Mouse (Mus musculus) G1E (cell line): ENCODE results near the gene Suv39h1. TPM values are rescaled to one million over a fixed set of nuclear protein-coding genes. Genes with fewer than 3 reads are reported as not detected.
A peak's percentile ranks its signal among the peaks of the same experiment; 100 is the strongest.

Experiments
- ATAC-seq: 2 replicates; pipeline ENCODE4 v1.8.0; 2016; ENCODE audit warnings: mild to moderate bottlenecking; ENCODE audit not compliant: insufficient number of reproducible peaks, poor library complexity, low FRiP score, severe bottlenecking; ENCODE audit errors: extremely low read depth
- DNase-seq: peaks from one replicate; pipeline ENCODE4 v3.0.0; 2012; ENCODE audit warnings: low spot score
- H3K27me3 ChIP-seq: 2 replicates; pipeline ENCODE4 v1.6.1; 2012; ENCODE audit warnings: mild to moderate bottlenecking, low read length, inconsistent platforms; ENCODE audit not compliant: insufficient read depth
- H3K36me3 ChIP-seq: replicated peaks from 2 replicates; pipeline ENCODE3; 2012; ENCODE audit warnings: mild to moderate bottlenecking, inconsistent platforms
- H3K4me1 ChIP-seq: 2 replicates; pipeline ENCODE4 v1.6.1; 2012; ENCODE audit warnings: low read depth, low read length, inconsistent platforms, mixed read lengths; ENCODE audit not compliant: insufficient read depth
- H3K4me3 ChIP-seq: 2 replicates; pipeline ENCODE4 v1.5.1; 2012; ENCODE audit warnings: low read depth, mild to moderate bottlenecking, inconsistent platforms, low read length, moderate library complexity, mixed read lengths
- H3K9me3 ChIP-seq: replicated peaks from 2 replicates; pipeline ENCODE4 v1.6.1; 2012; ENCODE audit warnings: inconsistent platforms
- CTCF ChIP-seq: IDR thresholded peaks from 2 replicates; pipeline ENCODE4 v1.5.1; 2012; ENCODE audit warnings: low read depth, low read length, inconsistent platforms, mixed read lengths
- GATA1 ChIP-seq: IDR thresholded peaks from 2 replicates; pipeline ENCODE4 v1.6.1; 2012; ENCODE audit warnings: borderline replicate concordance, low read length, inconsistent platforms, mixed read lengths
- GATA2 ChIP-seq: IDR thresholded peaks from 2 replicates; pipeline ENCODE4 v1.6.1; 2012; ENCODE audit warnings: low read depth, low read length, inconsistent platforms, borderline replicate concordance
- POLR2AphosphoS5 ChIP-seq: IDR thresholded peaks from 2 replicates; pipeline ENCODE4 v1.6.1; 2012; ENCODE audit warnings: low read depth, low read length, inconsistent platforms; ENCODE audit not compliant: insufficient replicate concordance
- TAL1 ChIP-seq: conservative IDR thresholded peaks from 2 replicates; pipeline ENCODE4 v1.6.1; 2012; ENCODE audit warnings: low read depth, low read length, inconsistent platforms, mixed read lengths
- polyA plus RNA-seq: library from polyadenylated mRNA; stranded (reverse); fragments of >175 nt; gene quantifications from 2 replicates; pipeline ENCODE4 v1.2.3, GENCODE M21; 2012
- total RNA-seq, 2 experiments: library from RNA; stranded (forward) in 1 of 2; stranded (reverse) in 1 of 2; fragments of 200-1000 nt in 1 of 2; fragments of >200 nt in 1 of 2; fragmentation: Nextera tagmentation in 1 of 2; gene quantifications; 2 replicates each; pipeline ENCODE4 v1.2.3; 2014 to 2017

Gene Suv39h1
- total RNA-seq (2014; fragmentation: Nextera tagmentation) = 64.5 and 66.6 TPM in 2 replicates
- total RNA-seq (2017) = 69.7 and 70.5 TPM in 2 replicates
- polyA plus RNA-seq = 15.0 and 23.6 TPM in 2 replicates

DNA sequence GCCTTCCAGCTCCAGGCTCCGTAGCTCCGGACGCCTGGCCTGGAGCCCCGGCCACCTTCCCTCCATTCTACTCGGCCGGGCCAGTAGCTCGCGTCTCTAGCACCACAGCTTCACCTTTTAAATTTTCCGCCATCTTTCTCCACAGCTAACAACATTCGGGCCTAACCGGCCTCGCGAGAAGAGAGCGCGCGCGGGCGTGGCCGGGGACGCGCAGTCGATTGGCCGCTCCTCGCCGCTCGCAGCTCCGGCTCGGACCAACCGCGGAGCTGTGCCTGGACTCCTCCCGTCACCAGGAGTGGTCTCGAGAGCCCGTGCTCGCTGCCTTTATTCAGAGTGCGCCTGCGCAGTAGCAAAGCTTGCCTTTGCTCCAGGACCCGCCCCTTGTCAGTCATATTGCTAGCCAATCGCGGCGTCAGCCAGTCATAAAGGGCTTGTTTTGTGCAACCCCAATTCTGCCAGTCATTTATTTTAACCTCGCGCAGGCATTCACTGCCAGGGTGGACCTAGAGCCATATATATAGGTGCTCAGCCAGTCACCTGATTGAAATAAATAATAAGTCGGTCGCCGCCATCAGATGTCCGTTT is at the start of gene Suv39h1:
Gene Suv39h1 (minus strand): TSS at position 331 of the 585 bp plus-strand sequence.
- H3K27me3 ChIP-seq = no peaks in the 10 kb centered on the region
- H3K36me3 ChIP-seq = peaks cover 30% of the 10 kb centered on the region
- peaks cover 23% of the 10 kb centered on the region for H3K4me1 ChIP-seq
- peak within 1 kb of the TSS; percentile 74 for H3K4me3 ChIP-seq
- ATAC-seq (peak; percentile 90), DNase-seq (peak; percentile 66)
- H3K9me3 ChIP-seq = no peaks in the 10 kb centered on the region
- TF ChIP-seq POLR2AphosphoS5 = no peak
- TF ChIP-seq TAL1 = no peak
- TF ChIP-seq CTCF = no peak
- TF ChIP-seq GATA2 = no peak
- no peak for TF ChIP-seq GATA1

DNA sequence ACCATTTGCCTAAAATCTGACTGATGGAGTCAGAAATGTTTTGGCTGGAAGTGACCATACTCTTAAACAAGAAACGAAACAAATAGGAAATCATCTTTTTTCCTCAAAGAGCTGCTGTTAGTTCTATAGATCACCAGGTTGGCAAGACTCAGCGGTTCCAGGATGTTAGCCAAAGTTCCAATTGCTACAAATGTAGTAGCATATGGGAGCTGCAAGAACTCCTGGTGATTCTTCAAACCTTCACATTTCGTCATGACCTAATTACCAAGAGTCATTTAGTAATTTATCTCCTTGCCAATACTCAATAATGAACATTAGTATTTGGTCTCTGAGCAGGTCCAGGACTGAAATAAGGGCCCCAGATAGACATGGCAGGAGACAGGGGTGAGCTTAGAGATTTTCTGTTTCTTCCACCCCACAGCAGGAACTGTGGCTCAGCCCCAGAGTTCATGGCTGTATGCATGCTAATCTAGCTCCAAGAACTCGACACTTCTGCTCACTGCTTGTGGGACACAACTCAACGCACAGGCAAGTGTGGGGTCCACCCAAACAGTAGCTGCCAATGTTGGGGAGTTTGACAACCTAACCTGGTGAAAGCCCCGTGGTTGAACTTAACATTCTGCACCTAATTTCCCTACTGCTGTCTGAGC is 49.4 kb upstream of the Suv39h1 start:
- Histone ChIP-seq H3K4me1 (0 out of 2 replicates have a peak, but pooled peaks cover 2% of the 10 kb centered on the region), H3K4me3 (no peak overlapping the region), H3K36me3 (peaks cover 64% of the 10 kb centered on the region), H3K9me3 (no peaks in the 10 kb centered on the region), H3K27me3 (no peaks in the 10 kb centered on the region)
- DNase-seq = no peak
- ATAC-seq = no peak
- TF ChIP-seq TAL1 (no peak), GATA2 (no peak), POLR2AphosphoS5 (no peak), CTCF (no peak), GATA1 (no peak)

DNA sequence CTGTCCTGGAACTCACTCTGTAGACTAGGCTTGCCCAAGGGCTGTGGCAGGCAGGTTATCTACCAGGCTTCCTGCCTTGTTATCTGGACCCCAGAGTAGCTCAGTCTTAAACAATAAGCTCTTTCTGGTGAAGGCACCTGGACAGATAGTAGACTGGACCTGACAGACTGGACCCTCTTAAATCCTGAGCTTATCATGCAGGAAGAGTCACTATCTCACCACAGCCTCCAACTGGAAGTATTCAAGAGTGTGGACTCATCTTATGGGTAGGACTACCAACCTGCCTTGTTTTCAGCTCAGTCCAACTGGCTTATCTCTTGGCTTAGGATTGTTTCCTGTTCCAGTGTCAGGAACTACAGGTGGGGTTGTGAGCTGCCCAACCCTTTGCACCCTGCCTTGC is 42.7 kb upstream of the Suv39h1 start:
- Histone ChIP-seq H3K27me3 (no peaks in the 10 kb centered on the region), H3K9me3 (no peaks in the 10 kb centered on the region), H3K36me3 (peaks cover 9% of the 10 kb centered on the region), H3K4me1 (peaks cover 5% of the 10 kb centered on the region), H3K4me3 (no peak overlapping the region)
- TF ChIP-seq CTCF (no peak), GATA1 (no peak), GATA2 (no peak), POLR2AphosphoS5 (no peak), TAL1 (no peak)
- ATAC-seq (no peak), DNase-seq (no peak)

GRCm38 (mm10) chrX:8115275-8115674 is 40.7 kb upstream of the Suv39h1 start:
- Histone ChIP-seq H3K4me3 (no peak overlapping the region), H3K27me3 (no peaks in the 10 kb centered on the region), H3K36me3 (peaks cover 5% of the 10 kb centered on the region), H3K4me1 (peaks cover 5% of the 10 kb centered on the region), H3K9me3 (no peaks in the 10 kb centered on the region)
- DNase-seq (no peak), ATAC-seq (no peak)
- TF ChIP-seq CTCF (no peak), GATA2 (no peak), TAL1 (no peak), POLR2AphosphoS5 (no peak), GATA1 (no peak)

DNA sequence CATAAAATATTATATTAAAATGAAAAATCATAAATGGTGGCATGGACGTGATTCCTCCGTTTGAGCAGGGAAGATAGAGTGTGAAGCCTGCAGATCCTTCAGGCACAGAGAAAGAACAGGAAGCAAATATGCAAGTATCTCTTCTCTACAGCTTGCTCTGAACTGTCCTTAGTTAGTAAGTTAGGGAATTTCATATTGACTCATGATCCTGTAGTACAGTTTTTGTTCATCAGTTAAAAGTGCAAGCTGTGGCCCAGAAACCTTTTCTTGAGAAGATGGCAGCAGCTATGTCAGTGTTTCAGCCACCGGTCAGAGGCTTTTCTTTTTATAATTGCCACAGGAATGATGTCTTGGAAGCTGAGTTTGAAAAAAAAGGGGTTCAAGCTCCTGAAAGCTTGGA is 30.5 kb upstream of the Suv39h1 start:
- no peaks in the 10 kb centered on the region for H3K9me3 ChIP-seq
- TF ChIP-seq CTCF (no peak), GATA2 (no peak)
- H3K36me3 ChIP-seq = no peaks in the 10 kb centered on the region
- DNase-seq (no peak), ATAC-seq (no peak)
- no peaks in the 10 kb centered on the region for H3K27me3 ChIP-seq
- H3K4me1 ChIP-seq = peaks cover 24% of the 10 kb centered on the region
- no peak overlapping the region for H3K4me3 ChIP-seq

DNA sequence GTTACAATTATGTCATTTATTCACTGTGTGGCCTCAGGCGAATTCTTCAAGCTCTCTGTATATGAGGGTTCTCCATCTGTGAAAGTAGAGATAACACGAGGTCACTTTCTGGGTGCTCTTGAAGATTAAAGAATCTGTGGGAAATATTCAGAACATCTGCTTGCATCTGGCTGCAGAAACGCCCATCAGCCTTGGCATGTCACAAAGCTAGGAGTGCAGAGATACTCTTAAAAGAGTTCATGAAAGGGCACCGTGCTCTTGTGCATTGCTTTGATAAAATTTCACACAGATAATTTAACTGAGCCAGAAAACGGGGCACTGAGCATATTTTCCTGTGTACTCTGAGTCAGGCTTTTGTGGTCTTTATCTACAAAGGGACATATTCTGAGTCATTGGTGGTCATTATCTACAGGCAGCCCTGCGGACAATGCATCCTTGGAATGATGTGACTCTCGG is 27.7 kb upstream of the Suv39h1 start:
- TF ChIP-seq TAL1 = peak; percentile 88
- no peak for TF ChIP-seq GATA1
- TF ChIP-seq POLR2AphosphoS5 = no peak
- Histone ChIP-seq H3K4me1 (peaks cover 29% of the 10 kb centered on the region), H3K27me3 (no peaks in the 10 kb centered on the region), H3K4me3 (no peak overlapping the region), H3K36me3 (no peaks in the 10 kb centered on the region), H3K9me3 (no peaks in the 10 kb centered on the region)
- DNase-seq (no peak), ATAC-seq (peak; percentile 91)
